Mouse (Mus musculus): ENCODE results near the gene Lpar2.
A peak's percentile ranks its signal among the peaks of the same experiment; 100 is the strongest.

Gene Lpar2

GRCm38 (mm10) chr8:69807236-69807635, 15.0 kb upstream of the Lpar2 start:
- DNase-seq (ENCODE audit: low spot score in 2 of 2) = no peak

GRCm38 (mm10) chr8:69808094-69808863, 13.9 kb upstream of the Lpar2 start, which contains the start of gene Gmip:
Gene Gmip (plus strand): TSS chr8:69808679.
- DNase-seq (ENCODE audit: low spot score in 2 of 2) = peak; percentile 90 to 91

GRCm38 (mm10) chr8:69808864-69809403, 13.3 kb upstream of the Lpar2 start:
- peak; percentile 48 to 59 for DNase-seq (ENCODE audit: low spot score in 2 of 2)

GRCm38 (mm10) chr8:69809820-69810219, 12.4 kb upstream of the Lpar2 start:
- no peak for DNase-seq (ENCODE audit: low spot score in 2 of 2)

- DNase-seq (ENCODE audit: low spot score in 2 of 2) = no peak
Measured at GRCm38 (mm10) chr8:69814881-69815280, 7.3 kb upstream of the Lpar2 start.

GRCm38 (mm10) chr8:69815396-69815795, 6.8 kb upstream of the Lpar2 start:
- DNase-seq (ENCODE audit: low spot score in 2 of 2) = no peak

- DNase-seq (ENCODE audit: low spot score in 2 of 2) = no peak
Measured at GRCm38 (mm10) chr8:69820466-69820865, 1.8 kb upstream of the Lpar2 start.

GRCm38 (mm10) chr8:69821971-69822385, 251 bp upstream of the Lpar2 start:
- DNase-seq (ENCODE audit: low spot score in 2 of 2) = no peak

GRCm38 (mm10) chr8:69826371-69826770, 4.1 kb downstream of the Lpar2 start:
- DNase-seq (ENCODE audit: low spot score in 2 of 2) = no peak

GRCm38 (mm10) chr8:69832298-69832853, 10.1 kb downstream of the Lpar2 start, which contains the start of gene Pbx4:
Gene Pbx4 (plus strand): TSS chr8:69832491.
- peak; percentile 85 to 93 for DNase-seq (ENCODE audit: low spot score in 2 of 2)

GRCm38 (mm10) chr8:69837057-69837682, 14.9 kb downstream of the Lpar2 start:
- no peak for DNase-seq (ENCODE audit: low spot score in 2 of 2)

- no peak for DNase-seq (ENCODE audit: low spot score in 2 of 2)
Measured at GRCm38 (mm10) chr8:69847167-69848065, 25.2 kb downstream of the Lpar2 start.

- no peak for DNase-seq (ENCODE audit: low spot score in 2 of 2)
Measured at GRCm38 (mm10) chr8:69848951-69849350, 26.7 kb downstream of the Lpar2 start.

- DNase-seq (ENCODE audit: low spot score in 2 of 2) = no peak
Measured at GRCm38 (mm10) chr8:69849899-69850298, 27.7 kb downstream of the Lpar2 start.

GRCm38 (mm10) chr8:69850926-69851506, 28.8 kb downstream of the Lpar2 start:
- DNase-seq (ENCODE audit: low spot score in 2 of 2) = no peak

GRCm38 (mm10) chr8:69853869-69854268, 31.6 kb downstream of the Lpar2 start:
- DNase-seq (ENCODE audit: low spot score in 2 of 2) = no peak

GRCm38 (mm10) chr8:69860807-69861206, 38.6 kb downstream of the Lpar2 start:
- DNase-seq (ENCODE audit: low spot score in 2 of 2) = no peak

GRCm38 (mm10) chr8:69861251-69861650, 39.0 kb downstream of the Lpar2 start:
- DNase-seq (ENCODE audit: low spot score in 2 of 2) = no peak

GRCm38 (mm10) chr8:69863387-69864020, 41.3 kb downstream of the Lpar2 start:
- no peak for DNase-seq (ENCODE audit: low spot score in 2 of 2)

- no peak for DNase-seq (ENCODE audit: low spot score in 2 of 2)
Measured at GRCm38 (mm10) chr8:69864180-69864579, 42.0 kb downstream of the Lpar2 start.
